ENCODE assay signal across 10 mouse cellular contexts in the genomic region with DNA sequence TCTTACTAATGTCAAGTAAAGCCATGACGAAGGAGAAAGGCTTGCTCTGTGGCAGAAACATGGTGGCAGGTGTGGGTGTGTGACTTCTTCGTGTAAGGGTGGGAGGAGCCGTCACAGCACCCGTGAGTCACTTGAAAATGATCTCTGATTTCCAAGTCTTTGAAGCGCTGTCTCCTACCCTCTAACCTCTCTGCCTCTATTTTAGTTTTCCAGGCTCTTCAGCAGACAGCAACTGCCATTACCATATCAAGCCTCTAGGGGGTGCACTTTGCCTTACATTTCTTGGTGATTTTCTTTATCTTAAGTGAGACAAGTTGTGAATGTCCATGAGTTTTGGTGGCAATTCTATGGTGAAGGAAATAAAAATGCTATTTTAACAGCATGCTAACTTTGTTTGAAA. TPM values are rescaled to one million over a fixed set of nuclear protein-coding genes. Genes with fewer than 3 reads are reported as not detected.
DNase-seq lines count a peak whose midpoint lies in the region; ATAC-seq and TF ChIP-seq lines count a peak whose summit lies in the region.
"Had no signal": no experiment of that assay in that cellular context is flagged by ENCODE, and none has a peak within 500 bp of the region (broad histone marks: within the 10 kb centered on the region; RNA-seq: fewer than 3 reads in every experiment).

No protein-coding gene starts in this region.

- peak; percentile 84 for TF ChIP-seq CTCF in kidney, postnatal 0 days (IDR thresholded peaks at IDR 0.05; ENCODE audit: low read depth)

- intact Hi-C loops in left cerebral cortex, postnatal 14 days (cut with DNase I): loop anchor here (1.0 to 5.0 kb wide), 2 partner anchors 45 to 92 kb away; partner anchors contain the start of genes Dnaic1 and Fam219a

- H3K9ac ChIP-seq in kidney, postnatal 0 days (ENCODE audit: low read depth, low read length): no peak overlapping the region
- H3K9ac ChIP-seq: liver, embryonic 13.5 days had no signal

- no peak overlapping the region for H3K4me2 ChIP-seq in kidney, postnatal 0 days (ENCODE audit: low read length)
- H3K4me2 ChIP-seq: liver, embryonic 13.5 days had no signal

- no peak overlapping the region for H3K27ac ChIP-seq in kidney, postnatal 0 days
- H3K27ac ChIP-seq: liver, embryonic 13.5 days had no signal

- ATAC-seq in cerebellum, adult (ENCODE audit: insufficient number of reproducible peaks, low FRiP score, low TSS enrichment): 0 out of 2 replicates have a peak, but pooled peaks have one; percentile 24
- no peak for ATAC-seq in kidney, postnatal 0 days (replicated peaks; ENCODE audit: low FRiP score, low read depth)

- 34% methylated on average over 5 of the region's 5 CpGs for WGBS in kidney, postnatal 0 days

- no peaks in the 10 kb centered on the region for H3K9me3 ChIP-seq in kidney, postnatal 0 days (replicated peaks; ENCODE audit: low read length)
- H3K9me3 ChIP-seq: liver, embryonic 13.5 days had no signal

- no peaks in the 10 kb centered on the region for H3K36me3 ChIP-seq in kidney, postnatal 0 days (ENCODE audit: insufficient read depth, low read length)
- H3K36me3 ChIP-seq: liver, embryonic 13.5 days had no signal

- H3K27me3 ChIP-seq in kidney, postnatal 0 days (ENCODE audit: insufficient read depth, low read length): no peaks in the 10 kb centered on the region
- H3K27me3 ChIP-seq: liver, embryonic 13.5 days; Patski had no signal

- H3K4me1 ChIP-seq in kidney, postnatal 0 days (replicated peaks; ENCODE audit: insufficient read depth, low read length): no peaks in the 10 kb centered on the region
- H3K4me1 ChIP-seq: liver, embryonic 13.5 days had no signal

- H3K4me3 ChIP-seq in kidney, postnatal 0 days (replicated peaks; ENCODE audit: low read depth, low read length): no peak overlapping the region
- H3K4me3 ChIP-seq: liver, embryonic 13.5 days had no signal

- no peak for DNase-seq in cerebellum, adult 11-12 months
- DNase-seq in left cerebral cortex, postnatal 14 days (ENCODE audit: low spot score in 2 of 2): peak; percentile 71 to 82
- no peak for DNase-seq in left cerebral cortex, adult 11 months (ENCODE audit: low spot score)
- peak; percentile 87 for DNase-seq in brain, adult 2 months (ENCODE audit: low read depth, low spot score)
- peak; percentile 56 for DNase-seq in kidney, postnatal 0 days (ENCODE audit: low spot score)
- peak; percentile 65 for DNase-seq in retina, postnatal 1 day
- DNase-seq in frontal cortex, postnatal 14 days (ENCODE audit: low spot score in 2 of 2): no peak
- DNase-seq: liver, embryonic 13.5 days had no signal

RNA-seq across cellular contexts. Expression of gene 1110017D15Rik, which starts 5.7 kb away (rescaled TPM):
- total RNA-seq in left cerebral cortex, postnatal 14 days (2021): 1 to 10 TPM; 8.7 TPM
- polyA plus RNA-seq in kidney, postnatal 0 days (2015; fragmentation: Nextera tagmentation; extraction: Ambion mirVana): 0.43 and 0.68 TPM in 2 replicates
- polyA plus RNA-seq: liver, embryonic 13.5 days had no signal

RNA-seq across cellular contexts. Expression of gene AI464131, which starts 19.9 kb away (rescaled TPM):
- 10 to 100 TPM; 42.6 to 44.7 TPM for total RNA-seq in left cerebral cortex, postnatal 14 days (2021)
- polyA plus RNA-seq in kidney, postnatal 0 days (2015; fragmentation: Nextera tagmentation; extraction: Ambion mirVana): 5.3 and 6.1 TPM in 2 replicates

RNA-seq across cellular contexts. Expression of gene Fam219a, which starts 46.5 kb away (rescaled TPM):
- total RNA-seq in left cerebral cortex, postnatal 14 days (2021): 100 to 1,000 TPM; 204 to 210 TPM
- 2.3 and 2.9 TPM in 2 replicates for polyA plus RNA-seq in kidney, postnatal 0 days (2015; fragmentation: Nextera tagmentation; extraction: Ambion mirVana)

RNA-seq across cellular contexts. Expression of gene Dnaic1, which starts 46.8 kb away (rescaled TPM):
- total RNA-seq in left cerebral cortex, postnatal 14 days (2021): 1 to 10 TPM; 5.6 to 8.6 TPM
- 1.3 and 2.0 TPM in 2 replicates for polyA plus RNA-seq in kidney, postnatal 0 days (2015; fragmentation: Nextera tagmentation; extraction: Ambion mirVana)

RNA-seq across cellular contexts. Expression of gene Nudt2, which starts 57.8 kb away (rescaled TPM):
- 10 to 100 TPM; 24.5 to 31.0 TPM for total RNA-seq in left cerebral cortex, postnatal 14 days (2021)
- polyA plus RNA-seq in kidney, postnatal 0 days (2015; fragmentation: Nextera tagmentation; extraction: Ambion mirVana): 57.2 and 61.7 TPM in 2 replicates

Comparison
In these comparisons a context has a peak if more than half of its experiments do, and no peak if none do; other contexts are left out.
1. DNase-seq: peak in left cerebral cortex, postnatal 14 days (2 of 2), brain, adult 2 months (single experiment), kidney, postnatal 0 days (single experiment) and retina, postnatal 1 day (single experiment); none in cerebellum, adult 11-12 months (single experiment), left cerebral cortex, adult 11 months (single experiment) and frontal cortex, postnatal 14 days (0 of 2).